Mouse (Mus musculus): ENCODE results near the gene Poglut1.
A peak's percentile ranks its signal among the peaks of the same experiment; 100 is the strongest.

Gene Poglut1

GRCm38 (mm10) chr16:38549479-38550396, at the start of gene Poglut1:
Poglut1 (minus strand) TSS chr16:38550258.
- peak; percentile 78 for DNase-seq (ENCODE audit: low read depth)

DNA sequence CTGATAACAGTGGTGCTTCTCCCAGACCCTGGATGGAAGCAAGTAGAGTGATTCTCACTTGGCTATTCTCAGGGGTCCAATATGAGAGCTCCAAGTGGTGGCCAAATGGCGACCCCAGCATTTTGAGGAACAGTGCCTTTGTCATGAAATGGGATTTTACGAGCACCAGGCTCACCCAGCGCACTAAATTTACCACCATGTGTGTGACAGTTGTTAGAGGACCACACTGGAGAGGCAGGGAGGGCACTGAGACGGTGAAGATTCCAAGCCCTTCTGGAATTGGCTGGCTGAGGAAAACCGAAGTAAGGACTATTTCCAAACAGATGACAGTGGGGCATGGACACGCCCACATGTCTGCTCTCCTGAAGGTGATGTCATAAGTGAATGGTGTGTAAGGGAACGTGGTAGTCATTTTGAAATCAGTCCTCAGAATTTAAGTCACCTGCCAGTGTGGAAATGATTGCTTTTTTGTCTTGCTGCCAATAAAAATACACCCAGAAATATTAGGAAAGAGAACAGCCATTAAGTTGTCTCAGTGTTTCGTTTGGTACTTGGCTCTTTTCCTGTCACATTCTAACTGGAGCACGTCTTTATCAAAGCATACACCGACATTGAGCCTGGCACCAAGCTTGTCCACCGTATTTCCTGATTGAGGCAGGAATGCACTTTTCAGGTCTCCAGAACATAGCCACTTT, 49.1 kb upstream of the Poglut1 start:
- DNase-seq (ENCODE audit: low read depth) = no peak

- no peak for DNase-seq (ENCODE audit: low read depth)
Measured at GRCm38 (mm10) chr16:38596651-38597050, 46.6 kb upstream of the Poglut1 start.

- DNase-seq (ENCODE audit: low read depth) = no peak
Measured at GRCm38 (mm10) chr16:38596099-38596498, 46.0 kb upstream of the Poglut1 start.

GRCm38 (mm10) chr16:38594435-38594834, 44.4 kb upstream of the Poglut1 start:
- DNase-seq (ENCODE audit: low read depth) = no peak

DNA sequence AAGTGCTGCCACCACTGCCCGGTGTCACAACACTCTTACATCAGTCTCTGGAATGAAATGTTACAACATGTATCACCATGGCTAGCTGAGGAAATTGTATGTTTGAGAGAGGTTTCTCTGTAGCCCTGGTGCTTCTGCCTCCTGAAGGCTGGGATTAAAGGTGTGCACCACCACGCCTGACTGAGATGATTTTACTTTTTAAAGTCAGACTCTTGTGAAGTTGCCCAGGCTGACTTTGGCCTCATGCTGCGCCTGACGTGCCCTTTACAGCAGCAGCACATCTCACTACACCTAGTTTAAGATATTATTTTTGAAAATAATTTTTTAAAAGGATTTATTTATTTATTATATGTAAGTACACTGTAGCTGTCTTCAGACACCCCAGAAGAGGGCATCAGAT, 42.9 kb upstream of the Poglut1 start:
- DNase-seq (ENCODE audit: low read depth) = no peak

DNA sequence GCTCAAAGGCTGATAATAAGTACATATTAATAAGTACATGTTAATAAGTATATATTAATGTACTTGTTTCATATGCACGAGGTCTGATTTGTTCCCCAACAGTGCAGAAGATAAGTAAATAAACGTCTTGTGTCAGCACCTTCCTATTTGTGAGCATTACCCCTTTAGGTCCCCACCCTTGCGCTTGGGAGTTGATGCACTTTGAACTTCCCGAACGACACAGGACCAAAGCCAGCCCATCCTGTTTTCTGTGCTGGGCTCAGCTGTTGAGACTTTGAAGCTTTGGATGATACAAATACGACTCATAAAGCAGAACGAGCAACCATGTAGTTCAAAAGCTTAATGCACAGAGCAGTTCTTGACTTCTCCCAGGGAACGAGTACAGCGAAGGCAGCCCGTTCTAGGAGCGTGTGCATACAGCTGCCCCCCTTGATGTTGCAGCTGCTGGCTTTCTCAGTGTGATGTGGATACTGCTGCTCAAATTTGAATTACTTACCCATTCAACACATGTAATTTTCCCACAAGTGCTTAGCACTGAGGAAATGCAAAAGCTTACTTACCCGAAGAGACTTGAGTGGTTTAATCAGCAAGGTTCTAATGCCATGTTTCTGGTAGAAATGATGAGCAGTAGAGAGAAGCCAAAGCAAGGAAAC, 42.1 kb upstream of the Poglut1 start:
- DNase-seq (ENCODE audit: low read depth) = no peak

- no peak for DNase-seq (ENCODE audit: low read depth)
Measured at GRCm38 (mm10) chr16:38591506-38591905, 41.4 kb upstream of the Poglut1 start.

DNA sequence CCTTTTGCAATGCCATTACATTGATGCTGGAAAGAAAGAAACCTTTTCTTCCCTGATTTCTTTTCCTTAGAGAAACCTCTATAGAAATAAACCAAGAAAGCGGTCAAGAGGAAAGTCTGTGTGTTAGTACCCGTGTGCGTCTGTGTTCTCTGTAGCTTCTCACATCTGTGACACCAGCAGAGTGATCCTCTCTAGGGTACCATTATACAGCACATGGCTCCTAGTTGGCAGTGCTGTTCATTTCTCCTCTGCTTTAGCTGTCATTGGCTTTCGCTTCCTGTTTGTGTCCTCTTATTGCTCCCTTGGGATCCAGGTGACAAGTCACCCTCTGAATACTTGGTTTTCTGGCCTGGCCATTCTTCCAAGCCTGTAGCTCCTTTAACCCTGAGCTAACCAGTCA, 37.5 kb upstream of the Poglut1 start:
- no peak for DNase-seq (ENCODE audit: low read depth)

- DNase-seq (ENCODE audit: low read depth) = no peak
Measured at GRCm38 (mm10) chr16:38587163-38587562, 37.1 kb upstream of the Poglut1 start.

- peak; percentile 48 for DNase-seq (ENCODE audit: low read depth)
Measured at GRCm38 (mm10) chr16:38585186-38585585, 35.1 kb upstream of the Poglut1 start.

DNA sequence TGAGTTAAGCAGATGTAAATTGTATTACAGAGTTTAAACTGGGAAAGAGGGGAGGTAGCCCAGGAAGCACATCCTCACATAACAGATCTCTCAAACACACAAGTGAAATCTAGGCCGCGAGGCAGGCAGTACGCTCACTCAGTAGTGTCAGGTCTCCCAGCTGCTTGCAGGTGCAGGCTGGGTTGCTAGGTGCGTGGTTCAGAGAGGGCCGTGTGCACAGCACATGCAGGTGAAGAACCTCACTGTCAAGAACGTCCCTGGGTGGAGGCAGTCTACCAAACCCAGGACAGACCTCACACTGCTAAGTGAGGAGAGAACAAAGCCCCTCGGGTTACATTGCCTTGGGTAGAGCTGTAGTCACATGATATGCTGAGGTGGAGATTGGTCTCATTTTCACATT, 34.7 kb upstream of the Poglut1 start:
- DNase-seq (ENCODE audit: low read depth) = no peak

- no peak for DNase-seq (ENCODE audit: low read depth)
Measured at GRCm38 (mm10) chr16:38571481-38571880, 21.4 kb upstream of the Poglut1 start.

DNA sequence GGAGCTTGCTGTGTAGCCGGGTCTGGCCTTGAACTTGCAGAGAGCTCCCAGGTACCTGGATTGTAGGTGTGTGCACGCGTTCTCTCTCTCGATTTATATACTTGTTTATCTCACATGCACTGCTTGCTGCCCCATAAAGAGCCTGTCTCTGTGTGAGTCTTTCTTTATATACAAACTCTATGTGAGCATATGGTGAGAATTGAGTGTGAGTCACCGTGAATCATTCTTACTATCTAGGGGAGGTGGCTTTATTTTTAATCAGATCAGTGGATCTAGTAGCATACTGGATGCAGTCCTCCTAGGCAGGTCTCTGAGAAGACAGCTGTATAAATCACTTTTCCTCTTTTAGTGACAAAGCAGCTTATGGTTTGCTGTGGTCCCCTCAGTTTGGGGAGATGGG, 18.1 kb upstream of the Poglut1 start:
- peak; percentile 71 for DNase-seq (ENCODE audit: low read depth)

GRCm38 (mm10) chr16:38563516-38563915, 13.5 kb upstream of the Poglut1 start:
- peak; percentile 13 for DNase-seq (ENCODE audit: low read depth)

DNA sequence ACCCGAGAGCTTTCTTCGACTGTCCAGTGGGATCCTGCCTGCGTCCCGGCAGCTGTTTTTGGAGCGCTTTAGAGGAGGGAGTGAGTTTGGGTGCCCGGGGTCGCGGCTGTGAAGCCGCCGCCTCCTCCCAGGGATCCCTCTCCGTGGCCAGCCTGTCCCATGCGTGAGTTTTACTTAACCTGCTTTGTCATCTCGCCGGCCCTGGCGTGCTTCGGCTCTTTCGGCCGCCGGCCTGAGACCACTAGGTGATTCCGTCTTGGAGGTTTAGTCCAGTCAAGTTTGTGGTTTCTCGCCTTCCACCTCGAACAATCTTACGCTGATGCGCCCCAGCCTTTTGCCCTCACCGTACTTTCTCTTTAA, 12.9 kb upstream of the Poglut1 start:
- DNase-seq (ENCODE audit: low read depth) = no peak

DNA sequence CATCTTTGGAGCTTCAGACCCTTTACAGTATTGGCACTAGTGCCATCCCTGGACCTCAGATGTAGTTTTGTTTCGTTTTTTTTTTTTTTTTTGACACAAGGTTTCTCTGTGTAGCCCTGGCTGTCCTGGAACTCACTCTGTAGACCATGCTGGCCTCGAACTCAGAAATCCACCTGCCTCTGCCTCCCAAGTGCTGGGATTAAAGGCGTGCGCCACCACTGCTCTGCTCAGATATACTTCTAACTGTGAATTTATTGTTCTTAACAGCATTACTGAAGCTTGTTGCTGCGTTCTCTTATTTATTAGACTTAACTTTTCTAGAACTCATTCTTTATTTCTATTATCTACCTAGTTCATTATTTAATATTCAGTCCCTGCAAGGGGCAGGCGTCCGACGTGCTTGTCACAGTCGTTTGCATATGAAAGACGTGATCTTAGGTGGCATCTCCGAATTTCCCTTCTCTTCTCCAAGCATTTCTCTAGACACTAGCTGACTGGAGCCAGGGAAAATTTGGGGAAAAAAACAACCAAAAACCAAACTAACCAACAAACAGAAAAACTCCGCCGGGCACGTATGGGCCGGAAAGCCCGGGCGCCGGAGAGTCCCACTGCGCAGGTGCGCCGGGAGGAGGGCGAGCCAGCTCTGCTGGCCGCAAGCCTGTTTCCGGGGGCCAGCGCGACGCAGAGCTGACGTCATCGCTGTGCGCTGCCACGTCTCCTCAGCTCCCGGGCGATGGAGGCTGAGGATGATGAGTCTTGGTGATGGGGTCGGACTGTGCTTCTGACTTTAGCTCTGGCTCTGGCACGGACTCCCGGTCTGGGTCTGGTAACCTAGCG, 12.3 kb upstream of the Poglut1 start:
- peak; percentile 94 for DNase-seq (ENCODE audit: low read depth)

GRCm38 (mm10) chr16:38558221-38558748, 8.2 kb upstream of the Poglut1 start, which contains the start of gene Tmem39a:
Tmem39a (plus strand) TSS chr16:38558698.
- DNase-seq (ENCODE audit: low read depth) = no peak

- DNase-seq (ENCODE audit: low read depth) = no peak
Measured at GRCm38 (mm10) chr16:38555988-38556387, 5.9 kb upstream of the Poglut1 start.

- peak; percentile 54 for DNase-seq (ENCODE audit: low read depth)
Measured at GRCm38 (mm10) chr16:38548000-38548399, 2.1 kb downstream of the Poglut1 start.

GRCm38 (mm10) chr16:38538716-38539380, 11.2 kb downstream of the Poglut1 start:
- DNase-seq (ENCODE audit: low read depth) = no peak
